Mouse (Mus musculus) megakaryocyte, embryonic 14.5 days (primary cell): ENCODE measurements around the gene Upk3b.

Source experiments
- FLI1 ChIP-seq: IDR thresholded peaks from 2 replicates; pipeline ENCODE4 v1.6.1; 2012; ENCODE audit warnings: low read length, inconsistent platforms, mixed read lengths
- GATA1 ChIP-seq: IDR thresholded peaks from 3 replicates; pipeline ENCODE4 v1.6.1; 2012; ENCODE audit warnings: mixed read lengths, low read length, inconsistent platforms, borderline replicate concordance

GRCm38 (mm10) chr5:136014877-136015276 lies 23.4 kb upstream of the Upk3b start:
- TF ChIP-seq GATA1 (no peak), FLI1 (no peak)
